14 mouse cellular contexts compared by ENCODE assay signal in the genomic region with DNA sequence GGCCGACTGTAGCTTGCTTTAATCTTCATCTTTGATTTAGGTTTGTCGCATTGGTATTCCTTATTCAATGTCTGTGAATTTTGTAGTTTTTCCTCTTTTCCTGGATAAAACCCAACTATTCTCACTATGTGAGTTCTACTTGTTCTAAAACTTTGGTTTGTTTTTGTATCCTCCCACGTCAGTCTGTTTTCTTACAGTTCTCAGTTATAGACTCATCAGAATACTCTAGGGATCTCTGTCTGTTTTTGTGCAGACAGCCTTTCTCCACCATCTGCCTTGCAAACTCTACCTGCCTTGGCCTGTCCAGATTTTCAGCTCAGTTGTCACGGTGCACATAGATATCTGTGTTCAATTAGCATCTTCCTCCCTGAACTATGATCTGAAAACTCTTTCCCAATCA.
"Had no signal": no experiment of that assay in that cellular context is flagged by ENCODE, and none has a peak within 500 bp of the region (broad histone marks: within the 10 kb centered on the region; RNA-seq: fewer than 3 reads in every experiment).

No protein-coding gene starts in this region.

- DNase-seq: lung, adult 18-20 months; lung, embryonic 14.5 days; lung, postnatal 10 days; lung, postnatal 4 days; midbrain, embryonic 14.5 days; retina, postnatal 1 day; right cerebral cortex, adult 18-20 months; right cerebral cortex, postnatal 25 days; right cerebral cortex, postnatal 4 days; spleen, adult 18-20 months; thymus, adult 18-20 months; thymus, postnatal 14 days; thymus, postnatal 36 days had no signal

- ATAC-seq: midbrain, embryonic 16.5 days had no signal
